Mouse (Mus musculus) lung, adult 10 weeks (tissue): ENCODE results near the gene Tollip. TPM values are rescaled to one million over a fixed set of nuclear protein-coding genes. Genes with fewer than 3 reads are reported as not detected.

Experiments
- polyA plus RNA-seq: library from polyadenylated mRNA; stranded (reverse); fragments of 350-450 nt; fragmentation: Illumina TruSeq; extraction: RNeasy Lipid Tissue Mini Kit (QIAGEN cat#74804); gene quantifications from one replicate; pipeline ENCODE4 v1.2.3, GENCODE M21; 2014; ENCODE audit warnings: low read depth, low replicate concordance; ENCODE audit not compliant: insufficient read depth

The Tollip gene
- polyA plus RNA-seq, result 35.3 TPM

GRCm38 (mm10) chr7:141918407-141918806 lies at the start of gene Tollip:
Gene Tollip, minus strand, starts transcription at chr7:141918507.

GRCm38 (mm10) chr7:141948906-141949798 lies 30.8 kb upstream of the Tollip start, which contains the start of gene Brsk2:
Gene Brsk2, plus strand, starts transcription at chr7:141949751.

GRCm38 (mm10) chr7:141838779-141839178 lies 79.5 kb downstream of the Tollip start, which contains the start of gene Muc5b:
Gene Muc5b, plus strand, starts transcription at chr7:141839070.

Other genes starting within 250 kb of the Tollip start
- gene Muc2, start 228.2 kb downstream of the Tollip start, polyA plus RNA-seq, result 0.23 TPM
- gene Muc5ac, start 129.5 kb downstream of the Tollip start, polyA plus RNA-seq, result 0.19 TPM
- gene Muc5b, start 79.4 kb downstream of the Tollip start, polyA plus RNA-seq, result 3.3 TPM
- gene Brsk2, start 31.2 kb upstream of the Tollip start, polyA plus RNA-seq, result not detected
- 60.9 TPM for gene Mob2, start 142.6 kb upstream of the Tollip start, polyA plus RNA-seq
- gene Dusp8, start 177.3 kb upstream of the Tollip start, polyA plus RNA-seq, result 10.8 TPM
- gene Gm45618, start 202.2 kb upstream of the Tollip start, polyA plus RNA-seq, result not detected
- gene Gm39115, start 217.5 kb upstream of the Tollip start, polyA plus RNA-seq, result not detected
- gene Gm45337, start 226.1 kb upstream of the Tollip start, polyA plus RNA-seq, result not detected
- not detected for gene Gm29735, start 238.6 kb upstream of the Tollip start, polyA plus RNA-seq
- gene Gm4553, start 247.2 kb upstream of the Tollip start, polyA plus RNA-seq, result not detected